Mouse (Mus musculus) olfactory bulb, adult 2 months (tissue): ENCODE results near the gene Harbi1. TPM values are rescaled to one million over a fixed set of nuclear protein-coding genes. Genes with fewer than 3 reads are reported as not detected.

Experiments used
- H3K27ac ChIP-seq: fragments of 200-500 bp; 2 replicates; pipeline ENCODE4 v1.5.1; 2012; ENCODE audit warnings: low read depth, low read length; ENCODE audit not compliant: insufficient read depth
- H3K4me1 ChIP-seq: fragments of 200-500 bp; 2 replicates; pipeline ENCODE4 v1.6.1; 2012; ENCODE audit warnings: low read length; ENCODE audit not compliant: control insufficient read depth, insufficient read depth
- H3K4me3 ChIP-seq: fragments of 200-500 bp; 2 replicates; pipeline ENCODE4 v1.5.1; 2012; ENCODE audit warnings: mild to moderate bottlenecking, low read depth, low read length, moderate library complexity; ENCODE audit not compliant: insufficient read depth
- CTCF ChIP-seq: fragments of 200-500 bp; IDR thresholded peaks from 2 replicates; pipeline ENCODE4 v1.5.1; 2012; ENCODE audit warnings: low read depth, mild to moderate bottlenecking, low read length, moderate library complexity; ENCODE audit not compliant: insufficient read depth
- POLR2A ChIP-seq: fragments of 200-500 bp; IDR thresholded peaks from 2 replicates; pipeline ENCODE4 v1.6.1; 2012; ENCODE audit warnings: mild to moderate bottlenecking, low read depth, low read length, moderate library complexity; ENCODE audit not compliant: insufficient read depth
- WGBS: fragments of 180-500 bp; shearing (Covaris S2); methylation state at CpG from one replicate; pipeline ENCODE4 v1.1.7; 2018; 5-methylcytosine and 5-hydroxymethylcytosine counted together
- polyA plus RNA-seq: library from polyadenylated mRNA; stranded (reverse); fragments of >200 nt; gene quantifications from 2 replicates; pipeline ENCODE4 v1.2.4, GENCODE M21; 2012; ENCODE audit warnings: low replicate concordance; ENCODE audit not compliant: missing spikeins, insufficient read depth, insufficient read length

Gene Harbi1
- polyA plus RNA-seq, 1 experiment, result not detected

GRCm38 (mm10) chr2:91676420-91676819 is 34.2 kb upstream of the Harbi1 start:
- Histone ChIP-seq H3K27ac (no peak overlapping the region), H3K4me3 (no peak overlapping the region), H3K4me1 (0 out of 2 replicates have a peak, but pooled peaks cover 4% of the 10 kb centered on the region)
- TF ChIP-seq POLR2A, result no peak
- TF ChIP-seq CTCF, result no peak
- WGBS, result 83% methylated on average over 2 of the region's 2 CpGs

DNA sequence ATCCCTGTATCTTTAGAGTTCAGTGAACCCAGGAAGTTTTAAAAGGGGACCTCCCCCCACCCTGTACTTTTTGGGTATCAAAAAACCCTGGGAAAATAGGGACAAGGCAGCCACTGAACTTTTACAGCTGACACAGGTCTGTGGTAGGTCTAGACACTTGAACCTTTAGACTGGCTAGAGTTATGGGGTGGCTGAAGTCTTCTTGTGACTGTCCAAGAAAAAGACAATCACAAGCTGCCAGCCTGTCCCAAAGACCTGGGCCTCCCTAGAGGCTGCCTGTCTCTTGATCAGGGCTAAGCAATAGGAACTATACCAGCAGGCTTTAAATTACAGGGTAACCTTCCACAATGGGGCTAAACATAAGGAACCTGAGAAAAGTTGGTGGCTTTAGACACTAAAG is 33.7 kb upstream of the Harbi1 start:
- 0 out of 2 replicates have a peak, but pooled peaks cover 4% of the 10 kb centered on the region for H3K4me1 ChIP-seq
- no peak overlapping the region for H3K4me3 ChIP-seq
- no peak overlapping the region for H3K27ac ChIP-seq
- TF ChIP-seq POLR2A (no peak), CTCF (no peak)

DNA sequence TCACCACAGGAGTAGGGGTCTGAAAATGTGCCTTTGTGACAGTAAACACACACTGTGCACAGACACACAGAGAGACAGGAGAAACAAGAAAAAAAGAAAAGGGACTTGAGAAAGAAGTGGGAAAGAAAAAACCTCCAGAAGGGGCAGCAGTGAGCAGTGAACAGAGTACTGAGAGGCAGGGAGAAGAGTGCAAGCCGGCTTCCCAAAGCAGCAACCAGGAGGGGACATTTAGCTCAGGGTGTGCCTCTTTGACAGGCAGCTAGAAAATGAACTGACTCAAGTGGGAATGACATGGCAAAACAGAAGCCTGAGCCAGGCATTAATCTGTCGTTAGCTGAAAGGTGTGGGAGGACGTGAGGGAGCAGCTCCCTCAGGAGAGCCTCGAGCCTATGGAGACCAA is 27.8 kb upstream of the Harbi1 start:
- Histone ChIP-seq H3K4me3 (no peak overlapping the region), H3K4me1 (peaks cover 3% of the 10 kb centered on the region; the same call in 1 of the 2 replicates), H3K27ac (no peak overlapping the region)
- TF ChIP-seq POLR2A, result no peak
- WGBS, result 37% methylated on average over 4 of the region's 4 CpGs

DNA sequence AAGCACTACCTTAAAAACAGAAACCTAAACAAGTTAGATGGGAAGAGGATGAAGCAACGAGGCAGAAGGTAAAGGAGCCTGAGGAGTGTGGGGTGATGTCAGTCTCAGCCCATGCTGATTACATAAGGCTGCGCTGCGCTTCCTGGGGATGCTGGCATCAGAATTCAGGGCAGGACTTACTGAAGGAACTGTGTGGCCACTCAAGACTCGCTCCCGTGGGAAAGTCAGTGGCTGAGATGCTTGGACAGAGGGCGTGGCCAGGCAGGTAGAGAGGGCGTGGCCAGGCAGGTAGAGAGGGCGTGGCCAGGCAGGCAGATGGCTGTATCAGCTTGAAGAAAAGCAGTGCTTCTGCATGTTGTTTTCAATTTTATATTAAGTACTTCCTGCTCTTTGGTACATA is 26.7 kb upstream of the Harbi1 start:
- 75% methylated on average over 8 of the region's 8 CpGs for WGBS
- TF ChIP-seq POLR2A, result no peak
- H3K4me1 ChIP-seq, result peaks cover 3% of the 10 kb centered on the region; the same call in 1 of the 2 replicates
- no peak overlapping the region for H3K4me3 ChIP-seq
- no peak overlapping the region for H3K27ac ChIP-seq

GRCm38 (mm10) chr2:91689452-91689851 is 21.2 kb upstream of the Harbi1 start:
- WGBS, result 51% methylated on average over 7 of the region's 7 CpGs
- no peak for TF ChIP-seq POLR2A
- TF ChIP-seq CTCF, result no peak
- no peak overlapping the region for H3K27ac ChIP-seq
- H3K4me3 ChIP-seq, result no peak overlapping the region
- H3K4me1 ChIP-seq, result no peaks in the 10 kb centered on the region

DNA sequence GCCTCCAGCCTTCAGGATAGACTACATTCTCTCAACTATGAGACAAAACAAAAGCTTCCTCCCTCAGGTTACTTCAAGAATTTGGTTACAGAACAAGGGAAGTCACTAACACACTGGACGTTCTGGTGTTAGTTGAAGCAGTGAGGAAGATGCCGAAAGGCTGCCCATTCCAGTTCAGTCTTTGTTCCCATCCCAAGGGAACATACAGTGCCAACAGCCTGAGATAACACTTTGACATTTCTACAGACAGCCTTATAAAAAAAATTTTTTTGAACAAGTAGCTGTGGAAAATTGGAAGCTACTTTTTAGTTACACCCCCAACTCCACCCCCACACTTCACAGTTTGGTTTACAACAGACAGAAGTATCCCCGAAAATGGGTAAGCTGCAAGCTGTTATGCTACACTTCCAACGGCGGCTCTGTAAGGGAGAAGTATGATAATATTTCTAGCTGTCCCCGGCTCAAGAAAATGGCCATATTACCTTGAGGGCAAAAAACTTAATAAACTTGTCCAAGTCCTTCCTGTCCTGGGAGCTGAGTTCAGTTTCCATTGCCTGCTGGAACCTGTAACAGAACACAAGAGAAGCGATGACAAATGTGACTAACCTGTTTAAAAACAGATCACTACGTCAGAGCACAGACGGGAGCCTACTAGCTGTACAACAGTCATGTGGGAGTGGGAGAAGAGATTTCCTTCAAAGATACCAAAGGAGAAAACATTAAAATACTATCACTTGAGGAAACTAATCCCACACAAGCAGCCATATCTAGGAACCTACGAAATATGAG is 15.0 kb upstream of the Harbi1 start:
- Histone ChIP-seq H3K27ac (no peak overlapping the region), H3K4me3 (no peak overlapping the region), H3K4me1 (no peaks in the 10 kb centered on the region)
- WGBS, result 83% methylated on average over 10 of the region's 10 CpGs
- no peak for TF ChIP-seq POLR2A
- TF ChIP-seq CTCF, result no peak

DNA sequence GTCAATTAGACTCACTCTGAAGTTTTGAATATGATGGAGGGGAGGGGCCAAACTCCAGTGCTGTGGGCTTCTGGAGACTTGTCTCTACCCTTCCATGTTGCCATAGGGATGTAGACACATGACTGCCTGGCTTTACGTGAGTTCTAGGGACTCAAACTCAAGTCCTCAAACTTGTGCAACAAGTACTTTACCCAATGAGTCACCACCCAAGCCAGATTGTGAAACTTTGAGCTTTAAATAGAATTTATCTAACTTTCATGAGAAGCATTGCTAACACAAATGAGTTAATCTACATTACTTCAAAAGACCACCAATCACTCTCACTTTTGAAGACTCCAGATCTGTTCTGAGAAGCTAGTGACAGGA is 14.4 kb upstream of the Harbi1 start:
- no peak overlapping the region for H3K4me3 ChIP-seq
- H3K4me1 ChIP-seq, result no peaks in the 10 kb centered on the region
- TF ChIP-seq CTCF (no peak), POLR2A (no peak)
- no peak overlapping the region for H3K27ac ChIP-seq
- 46% methylated on average over 1 of the region's 1 CpGs for WGBS

- no peak overlapping the region for H3K4me3 ChIP-seq
- WGBS, result 35% methylated on average over 1 of the region's 1 CpGs
- TF ChIP-seq CTCF (no peak), POLR2A (no peak)
- no peaks in the 10 kb centered on the region for H3K4me1 ChIP-seq
- no peak overlapping the region for H3K27ac ChIP-seq
Measured at GRCm38 (mm10) chr2:91699225-91699624, 11.4 kb upstream of the Harbi1 start.

- H3K4me3 ChIP-seq, result no peak overlapping the region
- WGBS, result 97% methylated on average over 2 of the region's 2 CpGs
- H3K4me1 ChIP-seq, result no peaks in the 10 kb centered on the region
- TF ChIP-seq CTCF (no peak), POLR2A (no peak)
- H3K27ac ChIP-seq, result no peak overlapping the region
Measured at GRCm38 (mm10) chr2:91701366-91701765, 9.3 kb upstream of the Harbi1 start.

- Histone ChIP-seq H3K4me1 (peaks cover 3% of the 10 kb centered on the region), H3K4me3 (no peak overlapping the region), H3K27ac (no peak overlapping the region)
- no peak for TF ChIP-seq POLR2A
- TF ChIP-seq CTCF, result no peak
- 75% methylated on average over 6 of the region's 6 CpGs for WGBS
Measured at GRCm38 (mm10) chr2:91705736-91706135, 4.9 kb upstream of the Harbi1 start.
